Mouse (Mus musculus): ENCODE measurements around the gene Hnrnpa2b1.
"Not testable (repeated sequence)": the region's sequence is repeated elsewhere in the genome, so short reads cannot be mapped to it uniquely, and the experiment has no call there.

Gene Hnrnpa2b1

GRCm38 (mm10) chr6:51469715-51470310 lies at the start of gene Hnrnpa2b1:
Gene Hnrnpa2b1 (minus strand): TSS chr6:51469894.
- DNase-seq (ENCODE audit: low spot score), result peak; percentile 99

GRCm38 (mm10) chr6:51514860-51515259 lies 45.2 kb upstream of the Hnrnpa2b1 start:
- no peak for DNase-seq (ENCODE audit: low spot score)

GRCm38 (mm10) chr6:51513745-51514144 lies 44.1 kb upstream of the Hnrnpa2b1 start:
- DNase-seq (ENCODE audit: low spot score), result no peak

GRCm38 (mm10) chr6:51510946-51511345 lies 41.3 kb upstream of the Hnrnpa2b1 start:
- DNase-seq (ENCODE audit: low spot score), result no peak

- DNase-seq (ENCODE audit: low spot score), result peak; percentile 54
Observed at GRCm38 (mm10) chr6:51510094-51510493, 40.4 kb upstream of the Hnrnpa2b1 start.

- peak; percentile 58 for DNase-seq (ENCODE audit: low spot score)
Observed at GRCm38 (mm10) chr6:51508750-51509648, 39.3 kb upstream of the Hnrnpa2b1 start.

GRCm38 (mm10) chr6:51507556-51507955 lies 37.9 kb upstream of the Hnrnpa2b1 start:
- DNase-seq (ENCODE audit: low spot score), result no peak

GRCm38 (mm10) chr6:51505671-51506070 lies 36.0 kb upstream of the Hnrnpa2b1 start:
- no peak for DNase-seq (ENCODE audit: low spot score)

- no peak for DNase-seq (ENCODE audit: low spot score)
Observed at GRCm38 (mm10) chr6:51497321-51498111, 27.8 kb upstream of the Hnrnpa2b1 start.

- no peak for DNase-seq (ENCODE audit: low spot score)
Observed at GRCm38 (mm10) chr6:51489787-51490186, 20.1 kb upstream of the Hnrnpa2b1 start.

- no peak for DNase-seq (ENCODE audit: low spot score)
Observed at GRCm38 (mm10) chr6:51486731-51487130, 17.0 kb upstream of the Hnrnpa2b1 start.

GRCm38 (mm10) chr6:51486076-51486710 lies 16.5 kb upstream of the Hnrnpa2b1 start:
- DNase-seq (ENCODE audit: low spot score), result no peak

- no peak for DNase-seq (ENCODE audit: low spot score)
Observed at GRCm38 (mm10) chr6:51485646-51486045, 16.0 kb upstream of the Hnrnpa2b1 start.

GRCm38 (mm10) chr6:51484556-51484955 lies 14.9 kb upstream of the Hnrnpa2b1 start:
- not testable (repeated sequence) for DNase-seq (ENCODE audit: low spot score)

- DNase-seq (ENCODE audit: low spot score), result no peak
Observed at GRCm38 (mm10) chr6:51483861-51484260, 14.2 kb upstream of the Hnrnpa2b1 start.

- DNase-seq (ENCODE audit: low spot score), result no peak
Observed at GRCm38 (mm10) chr6:51481548-51481947, 11.9 kb upstream of the Hnrnpa2b1 start.

- DNase-seq (ENCODE audit: low spot score), result no peak
Observed at GRCm38 (mm10) chr6:51479136-51479731, 9.5 kb upstream of the Hnrnpa2b1 start.

- DNase-seq (ENCODE audit: low spot score), result no peak
Observed at GRCm38 (mm10) chr6:51472213-51472612, 2.5 kb upstream of the Hnrnpa2b1 start.

GRCm38 (mm10) chr6:51471782-51472181 lies 2.1 kb upstream of the Hnrnpa2b1 start:
- no peak for DNase-seq (ENCODE audit: low spot score)

GRCm38 (mm10) chr6:51471179-51471505 lies 1.4 kb upstream of the Hnrnpa2b1 start:
- no peak for DNase-seq (ENCODE audit: low spot score)

- peak; percentile 74 for DNase-seq (ENCODE audit: low spot score)
Observed at GRCm38 (mm10) chr6:51470311-51471178, 851 bp upstream of the Hnrnpa2b1 start, which contains the start of gene Cbx3. Gene Cbx3 (plus strand): TSS chr6:51470360.

Measured in urinary bladder, postnatal 25 days (tissue).